Mouse (Mus musculus): ENCODE results near the gene Npm3.

DNA sequence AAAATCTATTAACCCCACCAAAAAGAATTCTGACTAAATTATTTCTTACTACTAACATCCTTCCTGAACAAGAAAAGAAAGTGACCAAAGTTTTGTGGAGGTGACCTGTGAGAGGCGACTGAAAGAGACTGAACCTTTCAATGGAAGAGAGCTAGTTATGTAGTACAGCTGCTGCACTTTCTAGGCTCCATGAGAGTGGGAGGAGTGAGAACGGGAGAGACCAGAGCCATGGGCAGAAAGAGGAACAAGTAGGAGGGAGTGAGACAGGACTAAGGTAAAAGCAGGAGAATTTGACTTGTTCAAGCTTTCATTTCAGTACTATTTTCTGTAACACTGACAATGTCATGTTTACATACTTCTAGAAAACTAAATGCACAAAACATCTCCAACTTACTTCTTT is 26.1 kb upstream of the Npm3 start:
- no peak for TF ChIP-seq POLR2A (IDR thresholded peaks at IDR 0.05; ENCODE audit: borderline replicate concordance, extremely low read depth, insufficient read depth, insufficient read length, poor library complexity, severe bottlenecking)
- no peak for TF ChIP-seq CTCF (IDR thresholded peaks at IDR 0.05; ENCODE audit: borderline replicate concordance, extremely low read depth, insufficient read depth, insufficient read length)

Data from brain, embryonic 14.5 days (tissue).